In the genomic region with DNA sequence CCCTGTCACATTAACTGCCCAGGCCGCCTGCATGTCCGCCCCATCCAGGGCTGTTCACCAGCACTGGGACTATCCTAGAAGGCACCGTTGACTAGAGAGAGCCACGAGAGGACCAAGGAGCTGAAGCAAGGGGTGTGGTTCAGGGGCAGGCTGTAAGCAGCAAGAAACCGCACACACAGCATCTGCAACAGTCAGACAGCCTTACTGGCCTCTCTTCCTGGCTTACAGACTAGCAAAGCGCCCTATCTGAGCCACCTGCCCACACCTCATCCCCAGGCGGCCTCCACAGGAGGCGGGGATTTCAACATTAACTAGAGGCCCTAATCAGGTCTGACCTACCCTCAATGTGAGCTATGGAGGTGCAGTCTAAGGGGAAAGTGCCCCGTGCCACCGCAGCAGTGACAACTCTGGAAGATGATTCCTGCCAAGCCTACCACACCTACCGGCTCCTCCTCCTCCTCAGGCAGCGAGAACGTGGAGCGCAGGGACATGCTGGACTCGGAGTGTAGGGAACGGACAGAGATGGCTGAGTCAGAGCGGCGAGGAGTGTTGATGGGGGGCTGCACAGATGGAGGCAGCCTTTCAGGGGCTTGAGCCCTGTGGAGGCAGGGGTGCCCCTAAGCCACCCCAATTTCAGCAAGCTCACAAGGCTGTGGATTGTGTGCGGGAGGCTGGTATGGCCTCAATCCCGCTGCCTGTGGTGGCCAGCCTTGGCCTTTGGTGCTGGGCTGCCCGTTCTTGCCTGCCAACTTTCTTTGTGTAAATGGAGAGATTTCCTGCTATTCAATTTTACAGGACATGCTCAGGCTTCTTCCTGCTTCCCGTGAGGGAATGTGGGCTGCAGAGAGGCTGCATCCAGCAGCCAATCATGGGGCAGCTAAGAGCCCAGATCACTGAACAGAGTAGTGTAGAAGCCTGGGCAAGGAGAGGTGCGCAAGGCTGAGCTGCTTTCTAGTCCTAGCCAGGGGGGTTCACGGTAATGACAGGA, we compare ENCODE assay signal across 8 mouse cellular contexts. TPM values are rescaled to one million over a fixed set of nuclear protein-coding genes. Genes with fewer than 3 reads are reported as not detected.
DNase-seq lines count a peak whose midpoint lies in the region; ATAC-seq and TF ChIP-seq lines count a peak whose summit lies in the region.

No protein-coding gene starts in this region.

- no peak for DNase-seq in liver, adult 2 months (ENCODE audit: extremely low read depth, low read depth, low spot score)
- no peak for DNase-seq in liver
- DNase-seq in hindbrain, embryonic 14.5 days (ENCODE audit: low spot score) = no peak
- DNase-seq in layer of hippocampus, adult 9-11 months = no peak
- no peak for DNase-seq in adipocyte (ENCODE audit: low spot score)
- no peak for DNase-seq in ovary, adult 18-20 months (ENCODE audit: low spot score)

- H3K4me1 ChIP-seq in liver, adult 2 months (ENCODE audit: control insufficient read depth, insufficient read depth, low read length) = no peaks in the 10 kb centered on the region
- H3K4me1 ChIP-seq in hindbrain, embryonic 14.5 days (replicated peaks; ENCODE audit: control insufficient read depth, insufficient read depth, low read length) = no peaks in the 10 kb centered on the region
- H3K4me1 ChIP-seq in limb, embryonic 15.5 days = no peaks in the 10 kb centered on the region
- peaks cover 10% of the 10 kb centered on the region for H3K4me1 ChIP-seq in olfactory bulb, adult 2 months (ENCODE audit: control insufficient read depth, insufficient read depth, low read length)

- H3K36me3 ChIP-seq in liver, adult 2 months (ENCODE audit: control insufficient read depth, insufficient read depth, low read length) = peaks cover 15% of the 10 kb centered on the region
- H3K36me3 ChIP-seq in hindbrain, embryonic 14.5 days (replicated peaks; ENCODE audit: control insufficient read depth, insufficient read depth) = peaks cover 77% of the 10 kb centered on the region
- peaks cover 92% of the 10 kb centered on the region for H3K36me3 ChIP-seq in limb, embryonic 15.5 days

- H3K27ac ChIP-seq in liver, adult 2 months (replicated peaks; ENCODE audit: insufficient read depth, low read depth, low read length) = peak overlapping the region; percentile 32
- H3K27ac ChIP-seq in hindbrain, embryonic 14.5 days = peak overlapping the region; percentile 18; the same call in 1 of the 2 replicates
- peak overlapping the region; percentile 55; the same call in 1 of the 2 replicates for H3K27ac ChIP-seq in limb, embryonic 15.5 days
- no peak overlapping the region; the same call in 1 of the 2 replicates for H3K27ac ChIP-seq in olfactory bulb, adult 2 months (ENCODE audit: insufficient read depth, low read depth, low read length)

- no peaks in the 10 kb centered on the region for H3K27me3 ChIP-seq in liver, adult 2 months (ENCODE audit: control insufficient read depth, insufficient read depth, low read length)
- no peaks in the 10 kb centered on the region for H3K27me3 ChIP-seq in hindbrain, embryonic 14.5 days (ENCODE audit: control insufficient read depth, insufficient read depth, low read length)
- no peaks in the 10 kb centered on the region for H3K27me3 ChIP-seq in limb, embryonic 15.5 days

- peak overlapping the region; percentile 11; the same call in 1 of the 2 replicates for H3K4me3 ChIP-seq in liver, adult 2 months (ENCODE audit: insufficient read depth, low read depth, low read length)
- no peak overlapping the region for H3K4me3 ChIP-seq in hindbrain, embryonic 14.5 days (replicated peaks; ENCODE audit: low read length)
- no peak overlapping the region for H3K4me3 ChIP-seq in limb, embryonic 15.5 days
- no peak overlapping the region for H3K4me3 ChIP-seq in olfactory bulb, adult 2 months (ENCODE audit: insufficient read depth, low read depth, low read length)

- H3K9ac ChIP-seq in liver, adult 2 months (ENCODE audit: low read depth, low read length) = 0 out of 2 replicates have a peak overlapping the region, but pooled peaks have one; percentile 2
- no peak overlapping the region for H3K9ac ChIP-seq in hindbrain, embryonic 14.5 days
- H3K9ac ChIP-seq in limb, embryonic 15.5 days = no peak overlapping the region

- 85% methylated on average over 24 of the region's 24 CpGs for WGBS in liver, adult 2 months
- 91% methylated on average over 24 of the region's 24 CpGs for WGBS in hindbrain, embryonic 14.5 days
- WGBS in limb, embryonic 15.5 days = 85% methylated on average over 24 of the region's 24 CpGs
- WGBS in olfactory bulb, adult 2 months = 72% methylated on average over 24 of the region's 24 CpGs

- TF ChIP-seq POLR2A in liver, adult 2 months (IDR thresholded peaks at IDR 0.05; ENCODE audit: extremely low read depth, insufficient read depth, low read length) = no peak
- 0 out of 2 replicates have a peak, but pooled peaks have one; percentile 23 for TF ChIP-seq POLR2A in olfactory bulb, adult 2 months (IDR thresholded peaks at IDR 0.05; ENCODE audit: insufficient read depth, low read depth, low read length)

- H3K79me2 ChIP-seq in liver, adult 2 months (ENCODE audit: control insufficient read depth, insufficient read depth, low read length) = no peaks in the 10 kb centered on the region

- no peaks in the 10 kb centered on the region for H3K9me3 ChIP-seq in hindbrain, embryonic 14.5 days (ENCODE audit: control insufficient read depth, low read length)
- H3K9me3 ChIP-seq in limb, embryonic 15.5 days = no peaks in the 10 kb centered on the region

- ATAC-seq in hindbrain, embryonic 14.5 days (ENCODE audit: low FRiP score) = peak; percentile 4; the same call in 1 of the 2 replicates
- ATAC-seq in limb, embryonic 15.5 days (ENCODE audit: insufficient number of reproducible peaks, low FRiP score, low TSS enrichment, low read depth) = no peak

- 0 out of 2 replicates have a peak overlapping the region, but pooled peaks have one; percentile 14 for H3K4me2 ChIP-seq in hindbrain, embryonic 14.5 days (replicated peaks)
- H3K4me2 ChIP-seq in limb, embryonic 15.5 days = no peak overlapping the region

- no peak for TF ChIP-seq CTCF in liver, adult 2 months (IDR thresholded peaks at IDR 0.05; ENCODE audit: low read depth, low read length)
- no peak for TF ChIP-seq CTCF in olfactory bulb, adult 2 months (IDR thresholded peaks at IDR 0.05; ENCODE audit: insufficient read depth, low read depth, low read length)

RNA-seq across cellular contexts. Expression of a gene that starts 13.2 kb away (rescaled TPM):
- 13.4 and 14.4 TPM in 2 replicates for total RNA-seq in liver, adult 2 months (2014; rRNA removed)
- 25.3 and 47.5 TPM in 2 replicates for polyA plus RNA-seq in liver, adult 2 months (2012; rRNA removed)
- polyA plus RNA-seq in hindbrain, embryonic 14.5 days (2014; fragmentation: Nextera tagmentation; extraction: Ambion mirVana) = 75.0 and 82.8 TPM in 2 replicates
- polyA plus RNA-seq in limb, embryonic 15.5 days (2015; fragmentation: Nextera tagmentation; extraction: Ambion mirVana) = 89.8 and 104 TPM in 2 replicates
- not detected in 2 replicates for polyA plus RNA-seq in olfactory bulb, adult 2 months (2012; ENCODE audit: insufficient read depth, insufficient read length, low replicate concordance, missing spikeins)

RNA-seq across cellular contexts. Expression of a gene that starts 19.4 kb away (rescaled TPM):
- 0.13 and 0.37 TPM in 2 replicates for total RNA-seq in liver, adult 2 months (2014; rRNA removed)
- 0.15 and 0.40 TPM in 2 replicates for polyA plus RNA-seq in liver, adult 2 months (2012; rRNA removed)
- 4.2 and 5.6 TPM in 2 replicates for polyA plus RNA-seq in hindbrain, embryonic 14.5 days (2014; fragmentation: Nextera tagmentation; extraction: Ambion mirVana)
- polyA plus RNA-seq in limb, embryonic 15.5 days (2015; fragmentation: Nextera tagmentation; extraction: Ambion mirVana) = 3.0 and 3.8 TPM in 2 replicates
- polyA plus RNA-seq in olfactory bulb, adult 2 months (2012; ENCODE audit: insufficient read depth, insufficient read length, low replicate concordance, missing spikeins) = not detected in 2 replicates

RNA-seq across cellular contexts. Expression of a gene that starts 26.2 kb away (rescaled TPM):
- total RNA-seq in liver, adult 2 months (2014; rRNA removed) = under 0.01 and 0.18 TPM in 2 replicates
- polyA plus RNA-seq in liver, adult 2 months (2012; rRNA removed) = 0.18 and 0.26 TPM in 2 replicates
- polyA plus RNA-seq in hindbrain, embryonic 14.5 days (2014; fragmentation: Nextera tagmentation; extraction: Ambion mirVana) = 45.7 and 46.8 TPM in 2 replicates
- polyA plus RNA-seq in limb, embryonic 15.5 days (2015; fragmentation: Nextera tagmentation; extraction: Ambion mirVana) = 2.8 and 3.0 TPM in 2 replicates
- polyA plus RNA-seq in olfactory bulb, adult 2 months (2012; ENCODE audit: insufficient read depth, insufficient read length, low replicate concordance, missing spikeins) = not detected in 2 replicates

RNA-seq across cellular contexts. Expression of a gene that starts 35.1 kb away (rescaled TPM):
- 9.9 and 11.4 TPM in 2 replicates for total RNA-seq in liver, adult 2 months (2014; rRNA removed)
- 14.7 and 17.4 TPM in 2 replicates for polyA plus RNA-seq in liver, adult 2 months (2012; rRNA removed)
- 28.4 and 30.4 TPM in 2 replicates for polyA plus RNA-seq in hindbrain, embryonic 14.5 days (2014; fragmentation: Nextera tagmentation; extraction: Ambion mirVana)
- polyA plus RNA-seq in limb, embryonic 15.5 days (2015; fragmentation: Nextera tagmentation; extraction: Ambion mirVana) = 32.1 and 37.9 TPM in 2 replicates
- not detected in 2 replicates for polyA plus RNA-seq in olfactory bulb, adult 2 months (2012; ENCODE audit: insufficient read depth, insufficient read length, low replicate concordance, missing spikeins)

RNA-seq across cellular contexts. Expression of a gene that starts 35.7 kb away (rescaled TPM):
- total RNA-seq in liver, adult 2 months (2014; rRNA removed) = 3.5 and 3.9 TPM in 2 replicates
- 12.9 and 16.7 TPM in 2 replicates for polyA plus RNA-seq in liver, adult 2 months (2012; rRNA removed)
- 30.2 and 31.1 TPM in 2 replicates for polyA plus RNA-seq in hindbrain, embryonic 14.5 days (2014; fragmentation: Nextera tagmentation; extraction: Ambion mirVana)
- polyA plus RNA-seq in limb, embryonic 15.5 days (2015; fragmentation: Nextera tagmentation; extraction: Ambion mirVana) = 26.2 and 30.5 TPM in 2 replicates
- polyA plus RNA-seq in olfactory bulb, adult 2 months (2012; ENCODE audit: insufficient read depth, insufficient read length, low replicate concordance, missing spikeins) = not detected in 2 replicates
